ENCODE assay signal across 35 mouse cellular contexts in the genomic region with DNA sequence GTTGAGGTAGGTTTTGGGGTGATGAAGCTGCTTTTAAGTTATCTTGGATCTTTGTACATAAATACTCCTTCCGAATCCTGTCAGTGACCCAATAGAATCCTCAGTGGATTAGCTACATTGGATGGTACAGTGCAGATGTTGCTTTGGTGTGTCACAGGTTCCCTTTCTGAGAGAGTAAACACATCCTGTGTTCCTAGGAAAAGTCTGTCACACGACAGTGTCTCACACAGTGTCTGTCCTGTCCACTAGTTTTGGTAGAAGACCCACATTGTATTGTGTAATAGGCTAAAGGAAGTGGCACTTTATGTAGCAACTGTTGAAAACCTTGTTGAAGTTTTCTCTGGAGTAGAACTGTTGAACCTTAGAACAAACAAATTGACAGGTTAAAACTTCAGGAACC. TPM values are rescaled to one million over a fixed set of nuclear protein-coding genes. Genes with fewer than 3 reads are reported as not detected.
DNase-seq lines count a peak whose midpoint lies in the region; ATAC-seq lines count a peak whose summit lies in the region.
"Had no signal": no experiment of that assay in that cellular context is flagged by ENCODE, and none has a peak within 500 bp of the region (broad histone marks: within the 10 kb centered on the region; RNA-seq: fewer than 3 reads in every experiment).

No protein-coding gene starts in this region.

- H3K27me3 ChIP-seq in intestine, embryonic 15.5 days (replicated peaks): no peaks in the 10 kb centered on the region
- H3K27me3 ChIP-seq: CH12.LX; forebrain, embryonic 13.5 days; heart, embryonic 12.5 days; heart, embryonic 15.5 days; Patski had no signal

- H3K9me3 ChIP-seq in intestine, embryonic 15.5 days: no peaks in the 10 kb centered on the region
- H3K9me3 ChIP-seq: forebrain, embryonic 10.5 days; forebrain, embryonic 13.5 days; G1E; heart, embryonic 12.5 days; heart, embryonic 15.5 days had no signal

- H3K4me2 ChIP-seq in intestine, embryonic 15.5 days (replicated peaks): no peak overlapping the region
- H3K4me2 ChIP-seq: forebrain, embryonic 13.5 days; heart, embryonic 12.5 days; heart, embryonic 15.5 days; hindbrain, embryonic 14.5 days had no signal

- WGBS in intestine, embryonic 15.5 days: 76% methylated on average over 2 of the region's 2 CpGs

- no peak overlapping the region for H3K27ac ChIP-seq in intestine, embryonic 15.5 days
- H3K27ac ChIP-seq: forebrain, embryonic 10.5 days; forebrain, embryonic 13.5 days; heart, embryonic 15.5 days; hindbrain, embryonic 14.5 days; hindbrain, postnatal 0 days had no signal

- DNase-seq in heart, adult 11 months: peak; percentile 59
- no peak for DNase-seq in heart, postnatal 10 days
- DNase-seq in 416B (ENCODE audit: low read depth): peak; percentile 12
- DNase-seq in adrenal gland, postnatal 14 days: no peak
- DNase-seq: adrenal gland, adult 2 months; adrenal gland, postnatal 25 days; B cell, adult 2 months; cerebellum, adult 18-20 months; cerebellum, adult 9-10 months; cerebellum, postnatal 25 days; embryo, embryonic 11 days; gastrocnemius, postnatal 10 days; gastrocnemius, postnatal 36 days; heart, adult 18-20 months; heart, postnatal 14 days; heart, postnatal 4 days had no signal

- no peaks in the 10 kb centered on the region for H3K4me1 ChIP-seq in intestine, embryonic 15.5 days (replicated peaks)
- H3K4me1 ChIP-seq: forebrain, embryonic 10.5 days; forebrain, embryonic 13.5 days; heart, embryonic 12.5 days; heart, embryonic 15.5 days had no signal

- peak; percentile 78 for ATAC-seq in granulocyte monocyte progenitor cell, adult 5-6 weeks (replicated peaks; ENCODE audit: poor library complexity, severe bottlenecking)
- ATAC-seq in megakaryocyte progenitor cell, adult 5-6 weeks (replicated peaks; ENCODE audit: poor library complexity): peak; percentile 79
- ATAC-seq in intestine, embryonic 15.5 days: no peak
- ATAC-seq: forebrain, embryonic 13.5 days; forebrain, embryonic 16.5 days; hindbrain, postnatal 0 days; inflammation-experienced regulatory T-cells, adult 6 months; Patski had no signal

- no peak overlapping the region for H3K4me3 ChIP-seq in intestine, embryonic 15.5 days (replicated peaks)
- H3K4me3 ChIP-seq: forebrain, embryonic 10.5 days; forebrain, embryonic 13.5 days; heart, embryonic 12.5 days; heart, embryonic 15.5 days had no signal

- no peak overlapping the region for H3K9ac ChIP-seq in intestine, embryonic 15.5 days
- H3K9ac ChIP-seq: forebrain, embryonic 13.5 days; heart, embryonic 12.5 days; heart, embryonic 15.5 days; hindbrain, embryonic 14.5 days had no signal

- no peaks in the 10 kb centered on the region for H3K36me3 ChIP-seq in intestine, embryonic 15.5 days
- H3K36me3 ChIP-seq: forebrain, embryonic 10.5 days; G1E; heart, embryonic 12.5 days; heart, embryonic 15.5 days had no signal

- intact Hi-C loops in heart, postnatal 10 days (cut with DNase I): no loop called here

RNA-seq across cellular contexts. Expression of a gene that starts 42.9 kb away (rescaled TPM):
- total RNA-seq in heart, postnatal 10 days (2021): 10 to 100 TPM; 17.6 TPM
- 34.7 and 46.4 TPM in 2 replicates for total RNA-seq in granulocyte monocyte progenitor cell, adult 5-6 weeks (2014; fragmentation: Nextera tagmentation)
- total RNA-seq in granulocyte monocyte progenitor cell, adult 5-6 weeks (2017): 11.1 and 33.7 TPM in 2 replicates
- total RNA-seq in megakaryocyte progenitor cell, adult 5-6 weeks (2015): 23.7 and 28.5 TPM in 2 replicates
- 12.5 and 13.8 TPM in 2 replicates for total RNA-seq in megakaryocyte progenitor cell, adult 5-6 weeks (2017)
- total RNA-seq in adrenal gland, postnatal 14 days (2021): 36.1 and 39.8 TPM in 2 replicates
- polyA plus RNA-seq in intestine, embryonic 15.5 days (2015; fragmentation: Nextera tagmentation; extraction: Ambion mirVana): 31.0 and 33.3 TPM in 2 replicates

RNA-seq across cellular contexts. Expression of a gene that starts 54.2 kb away (rescaled TPM):
- total RNA-seq in heart, postnatal 10 days (2021): not detected
- total RNA-seq in granulocyte monocyte progenitor cell, adult 5-6 weeks (2014; fragmentation: Nextera tagmentation): not detected in 2 replicates
- 1.1 TPM in 1 of 2 replicates, not detected in the other for total RNA-seq in granulocyte monocyte progenitor cell, adult 5-6 weeks (2017)
- 1.1 TPM in 1 of 2 replicates, not detected in the other for total RNA-seq in megakaryocyte progenitor cell, adult 5-6 weeks (2015)
- total RNA-seq in megakaryocyte progenitor cell, adult 5-6 weeks (2017): not detected in 2 replicates
- not detected in 2 replicates for total RNA-seq in adrenal gland, postnatal 14 days (2021)
- 1.1 and 1.8 TPM in 2 replicates for polyA plus RNA-seq in intestine, embryonic 15.5 days (2015; fragmentation: Nextera tagmentation; extraction: Ambion mirVana)
- total RNA-seq: adrenal gland, adult 2 months; adrenal gland, postnatal 25 days; gastrocnemius, adult 18-20 months; gastrocnemius, postnatal 10 days; gastrocnemius, postnatal 36 days; hindbrain, postnatal 0 days had no signal
- polyA plus RNA-seq: adrenal gland, adult 2 months; cortical plate, adult 2 months; embryonic facial prominence, embryonic 14.5 days; forebrain, embryonic 10.5 days; forebrain, embryonic 13.5 days; forebrain, embryonic 16.5 days; G1E; heart, embryonic 12.5 days; heart, embryonic 15.5 days; hindbrain, embryonic 11.5 days; hindbrain, embryonic 14.5 days; hindbrain, postnatal 0 days; Patski had no signal

RNA-seq across cellular contexts. Expression of a gene that starts 54.4 kb away (rescaled TPM):
- total RNA-seq in heart, postnatal 10 days (2021): under 1 TPM; 0.45 to 0.91 TPM
- total RNA-seq in granulocyte monocyte progenitor cell, adult 5-6 weeks (2014; fragmentation: Nextera tagmentation): not detected in 2 replicates
- 3.0 TPM in 1 of 2 replicates, not detected in the other for total RNA-seq in granulocyte monocyte progenitor cell, adult 5-6 weeks (2017)
- total RNA-seq in megakaryocyte progenitor cell, adult 5-6 weeks (2015): 0.90 TPM in 1 of 2 replicates, not detected in the other
- total RNA-seq in megakaryocyte progenitor cell, adult 5-6 weeks (2017): 0.83 and 1.3 TPM in 2 replicates
- total RNA-seq in adrenal gland, postnatal 14 days (2021): 0.56 and 5.0 TPM in 2 replicates
- polyA plus RNA-seq in intestine, embryonic 15.5 days (2015; fragmentation: Nextera tagmentation; extraction: Ambion mirVana): 4.6 and 5.6 TPM in 2 replicates
- total RNA-seq: G1E; gastrocnemius, adult 18-20 months; gastrocnemius, postnatal 36 days had no signal
- polyA plus RNA-seq: embryonic facial prominence, embryonic 11.5 days; forebrain, embryonic 13.5 days; G1E; Patski had no signal

Comparison
In these comparisons a context has a peak if more than half of its experiments do, and no peak if none do; other contexts are left out.
1. DNase-seq: peak in heart, adult 11 months (single experiment) and 416B (single experiment); none in heart, postnatal 10 days (0 of 2) and adrenal gland, postnatal 14 days (single experiment).